16 mouse cellular contexts compared by ENCODE assay signal in the genomic region with DNA sequence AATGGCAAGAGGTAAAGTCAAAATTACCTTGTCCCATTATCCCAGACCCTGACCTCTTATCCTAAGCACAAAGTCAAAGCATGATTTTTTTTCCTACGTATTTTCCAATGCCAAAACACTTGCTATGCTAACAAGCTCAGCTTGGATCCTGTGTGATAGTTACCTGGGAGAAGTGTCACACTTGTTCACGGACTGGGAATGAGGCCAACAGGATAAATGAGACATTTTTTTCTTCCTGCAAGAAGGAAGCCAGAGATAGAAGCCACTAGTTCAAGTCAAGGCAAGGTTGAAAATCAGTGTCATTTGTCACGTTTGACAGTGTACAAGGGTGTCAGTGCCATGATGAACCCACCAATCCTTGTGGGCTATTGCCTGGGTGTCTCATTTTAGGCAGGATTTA.
"Had no signal": no experiment of that assay in that cellular context is flagged by ENCODE, and none has a peak within 500 bp of the region (broad histone marks: within the 10 kb centered on the region; RNA-seq: fewer than 3 reads in every experiment).

No protein-coding gene starts in this region.

- ATAC-seq: hindbrain, postnatal 0 days; intestine, embryonic 16.5 days; liver, embryonic 12.5 days had no signal

- DNase-seq: gastrocnemius, postnatal 14 days; gastrocnemius, postnatal 36 days; heart, adult 2 months; heart, postnatal 14 days; heart, postnatal 4 days; kidney, adult 11 months; kidney, adult 2 months; kidney, adult 9 months; kidney, postnatal 14 days; kidney, postnatal 36 days; layer of hippocampus, adult 9-11 months; layer of hippocampus, postnatal 36 days; left cerebral cortex, postnatal 4 days had no signal
